Mouse (Mus musculus): ENCODE measurements around the gene Gfod2. TPM values are rescaled to one million over a fixed set of nuclear protein-coding genes. Genes with fewer than 3 reads are reported as not detected.

Gene Gfod2
- polyA plus RNA-seq, 1 experiment, result 2.0 TPM

DNA sequence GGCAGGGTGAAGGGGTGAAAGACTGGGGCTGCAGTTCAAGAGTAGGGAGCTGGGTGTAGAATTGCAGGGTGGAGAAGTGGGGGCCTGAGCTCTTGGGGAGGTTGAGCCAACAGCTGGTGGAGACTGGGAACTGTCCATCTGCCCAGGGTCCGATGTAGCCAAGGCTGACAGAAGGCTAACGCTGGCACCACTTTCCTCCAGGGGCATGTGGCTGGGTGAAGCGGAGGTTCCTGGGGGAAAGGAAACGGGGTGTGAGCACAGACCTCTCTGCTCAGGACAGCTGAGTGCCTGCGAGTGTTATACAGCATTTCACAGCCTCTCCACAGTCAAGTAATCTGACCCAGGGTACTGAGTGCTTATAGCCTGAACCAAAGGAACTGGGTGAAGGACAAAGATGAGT is 59.7 kb downstream of the Gfod2 start:
- Histone ChIP-seq H3K27ac (ENCODE audit: control insufficient read depth, insufficient read depth, low read depth, low read length, poor library complexity) (no peak overlapping the region), H3K4me3 (replicated peaks; ENCODE audit: control insufficient read depth, low read depth, low read length) (no peak overlapping the region), H3K4me1 (ENCODE audit: control insufficient read depth, insufficient read depth, low read length) (peaks cover 1% of the 10 kb centered on the region; the same call in 1 of the 2 replicates)
- 88% methylated on average over 5 of the region's 5 CpGs for WGBS
- TF ChIP-seq POLR2A (IDR thresholded peaks at IDR 0.05; ENCODE audit: borderline replicate concordance, control insufficient read depth, low read depth, low read length) (no peak), CTCF (IDR thresholded peaks at IDR 0.05; ENCODE audit: control insufficient read depth, insufficient read depth, low read length) (no peak)

DNA sequence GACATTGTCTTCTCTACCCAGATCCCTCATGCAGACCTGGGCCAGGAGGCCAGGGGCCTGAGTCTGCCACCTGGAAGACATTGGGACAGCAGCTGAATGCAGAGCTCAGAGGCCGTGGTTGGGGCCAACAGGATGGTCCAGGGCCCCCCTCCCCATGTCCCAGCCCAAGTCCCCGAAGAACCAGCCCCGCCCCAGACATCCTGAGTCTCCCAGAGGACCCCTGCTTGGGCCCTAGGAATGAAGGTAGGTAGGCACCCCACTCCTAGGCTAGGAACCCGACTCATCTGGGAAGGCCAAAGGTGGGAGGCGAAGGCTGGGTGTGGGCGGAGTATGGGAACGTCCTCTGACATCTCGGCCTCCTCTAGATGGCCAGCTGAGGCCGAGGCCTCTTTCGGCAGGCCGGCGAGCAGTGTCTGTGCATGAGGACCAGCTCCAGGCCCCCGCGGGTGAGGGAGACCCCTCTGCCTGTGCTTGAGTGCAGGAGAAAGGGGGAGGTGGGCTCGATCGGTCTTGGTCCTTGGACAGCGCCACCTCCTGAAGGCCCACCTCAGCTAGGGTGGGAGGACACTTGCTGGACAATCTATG is 61.2 kb downstream of the Gfod2 start:
- TF ChIP-seq POLR2A (IDR thresholded peaks at IDR 0.05; ENCODE audit: borderline replicate concordance, control insufficient read depth, low read depth, low read length) (no peak), CTCF (IDR thresholded peaks at IDR 0.05; ENCODE audit: control insufficient read depth, insufficient read depth, low read length) (no peak)
- Histone ChIP-seq H3K4me3 (replicated peaks; ENCODE audit: control insufficient read depth, low read depth, low read length) (no peak overlapping the region), H3K4me1 (ENCODE audit: control insufficient read depth, insufficient read depth, low read length) (peaks cover 1% of the 10 kb centered on the region; the same call in 1 of the 2 replicates), H3K27ac (ENCODE audit: control insufficient read depth, insufficient read depth, low read depth, low read length, poor library complexity) (no peak overlapping the region)
- 89% methylated on average over 17 of the region's 17 CpGs for WGBS

DNA sequence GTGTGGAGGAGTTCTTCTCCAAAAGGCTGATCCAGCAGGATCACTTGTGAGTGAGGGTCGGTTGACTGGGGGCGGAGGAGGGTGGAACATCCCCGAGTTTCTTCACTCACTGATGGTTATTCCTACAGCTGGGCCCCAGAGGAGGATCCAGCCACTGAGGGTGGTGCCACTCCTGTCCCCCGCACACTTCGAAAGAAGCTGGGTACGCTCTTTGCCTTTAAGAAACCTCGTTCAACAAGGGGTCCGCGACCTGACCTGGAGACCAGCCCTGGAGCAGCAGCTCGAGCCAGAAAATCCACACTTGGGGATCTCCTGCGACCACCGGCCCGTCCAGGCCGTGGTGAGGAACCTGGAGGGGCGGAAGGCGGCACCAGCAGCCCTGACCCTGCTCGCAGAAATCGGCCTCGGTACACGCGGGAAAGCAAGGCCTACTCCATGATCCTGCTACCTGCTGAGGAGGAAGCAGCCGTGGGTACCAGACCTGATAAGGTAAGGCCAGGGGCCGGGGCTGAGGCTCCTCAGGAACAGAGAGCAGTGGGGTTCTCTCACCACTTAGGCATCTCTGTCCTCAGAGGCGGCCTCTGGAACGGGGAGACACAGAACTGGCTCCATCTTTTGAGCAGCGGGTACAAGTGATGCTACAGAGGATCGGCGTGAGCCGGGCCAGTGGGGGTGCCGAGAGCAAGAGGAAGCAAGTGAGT is 63.2 kb downstream of the Gfod2 start:
- 85% methylated on average over 30 of the region's 30 CpGs for WGBS
- TF ChIP-seq POLR2A (IDR thresholded peaks at IDR 0.05; ENCODE audit: borderline replicate concordance, control insufficient read depth, low read depth, low read length) (no peak), CTCF (IDR thresholded peaks at IDR 0.05; ENCODE audit: control insufficient read depth, insufficient read depth, low read length) (no peak)
- no peak overlapping the region for H3K27ac ChIP-seq (ENCODE audit: control insufficient read depth, insufficient read depth, low read depth, low read length, poor library complexity)

DNA sequence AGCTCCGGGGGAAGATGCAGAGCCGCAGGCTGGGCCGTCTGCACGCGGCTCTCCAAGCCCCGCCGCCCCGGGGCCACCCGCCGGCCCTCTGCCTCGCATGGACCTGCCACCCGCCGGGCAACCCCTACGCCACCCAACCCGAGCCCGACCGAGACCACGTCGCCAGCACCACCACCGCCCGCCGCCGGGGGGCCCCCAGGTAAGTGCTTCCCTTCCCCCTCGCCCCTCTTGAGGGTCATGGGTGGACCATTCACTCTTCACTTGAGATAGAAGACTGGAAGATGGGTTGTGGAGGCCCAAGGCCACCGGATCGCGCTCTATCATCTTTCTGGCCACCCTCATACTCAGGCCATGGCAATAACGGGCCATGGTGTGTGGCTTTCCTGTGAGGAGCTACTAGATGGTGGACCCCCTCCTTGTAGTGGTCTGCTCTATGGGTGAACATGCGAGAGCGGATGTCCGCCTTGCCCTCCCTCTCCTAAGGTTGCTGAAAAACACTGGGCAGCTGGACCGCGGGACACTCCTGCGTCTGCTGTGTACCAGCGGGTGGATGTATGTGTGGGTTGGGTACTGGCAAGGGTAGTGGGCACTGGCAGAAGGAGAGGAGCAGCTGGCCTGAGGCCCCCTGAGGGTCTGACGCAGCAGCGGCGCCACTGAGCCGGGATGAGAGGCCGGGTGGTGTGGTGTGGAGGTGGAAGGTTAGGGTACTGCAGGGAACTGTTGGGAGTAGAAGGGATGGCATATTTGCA is 64.2 kb downstream of the Gfod2 start:
- WGBS, result 92% methylated on average over 40 of the region's 40 CpGs
- TF ChIP-seq CTCF (IDR thresholded peaks at IDR 0.05; ENCODE audit: control insufficient read depth, insufficient read depth, low read length) (no peak), POLR2A (IDR thresholded peaks at IDR 0.05; ENCODE audit: borderline replicate concordance, control insufficient read depth, low read depth, low read length) (no peak)
- Histone ChIP-seq H3K4me3 (replicated peaks; ENCODE audit: control insufficient read depth, low read depth, low read length) (no peak overlapping the region), H3K4me1 (ENCODE audit: control insufficient read depth, insufficient read depth, low read length) (no peaks in the 10 kb centered on the region), H3K27ac (ENCODE audit: control insufficient read depth, insufficient read depth, low read depth, low read length, poor library complexity) (no peak overlapping the region)

More for the DNA sequence above, 63.2 kb downstream of the Gfod2 start:
- H3K4me1 ChIP-seq (ENCODE audit: control insufficient read depth, insufficient read depth, low read length), result no peaks in the 10 kb centered on the region
- no peak overlapping the region for H3K4me3 ChIP-seq (replicated peaks; ENCODE audit: control insufficient read depth, low read depth, low read length)

DNA sequence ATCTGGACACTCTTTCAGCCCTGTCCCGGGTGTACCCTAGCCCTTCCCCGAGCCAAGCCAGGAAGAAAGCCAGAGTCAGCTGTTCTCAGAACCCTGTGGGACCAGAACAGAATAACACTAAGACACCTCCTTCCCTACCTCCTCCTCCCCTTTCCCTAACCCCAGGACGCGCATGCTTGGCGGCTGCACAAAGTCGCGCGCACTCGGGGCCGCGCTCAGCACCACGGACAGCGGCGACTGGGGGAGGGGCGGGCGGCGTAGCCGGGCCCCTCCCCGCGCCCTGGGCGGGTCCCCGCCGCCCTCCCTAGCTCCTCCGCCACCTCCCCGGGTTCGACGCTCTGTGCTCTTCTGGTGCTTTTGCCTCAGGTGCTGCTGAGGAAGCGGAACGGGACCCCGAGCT is 64.8 kb downstream of the Gfod2 start:
- no peak for TF ChIP-seq CTCF (IDR thresholded peaks at IDR 0.05; ENCODE audit: control insufficient read depth, insufficient read depth, low read length)
- no peak for TF ChIP-seq POLR2A (IDR thresholded peaks at IDR 0.05; ENCODE audit: borderline replicate concordance, control insufficient read depth, low read depth, low read length)
- Histone ChIP-seq H3K27ac (ENCODE audit: control insufficient read depth, insufficient read depth, low read depth, low read length, poor library complexity) (no peak overlapping the region), H3K4me3 (replicated peaks; ENCODE audit: control insufficient read depth, low read depth, low read length) (no peak overlapping the region), H3K4me1 (ENCODE audit: control insufficient read depth, insufficient read depth, low read length) (no peaks in the 10 kb centered on the region)
- 88% methylated on average over 29 of the region's 30 CpGs for WGBS

DNA sequence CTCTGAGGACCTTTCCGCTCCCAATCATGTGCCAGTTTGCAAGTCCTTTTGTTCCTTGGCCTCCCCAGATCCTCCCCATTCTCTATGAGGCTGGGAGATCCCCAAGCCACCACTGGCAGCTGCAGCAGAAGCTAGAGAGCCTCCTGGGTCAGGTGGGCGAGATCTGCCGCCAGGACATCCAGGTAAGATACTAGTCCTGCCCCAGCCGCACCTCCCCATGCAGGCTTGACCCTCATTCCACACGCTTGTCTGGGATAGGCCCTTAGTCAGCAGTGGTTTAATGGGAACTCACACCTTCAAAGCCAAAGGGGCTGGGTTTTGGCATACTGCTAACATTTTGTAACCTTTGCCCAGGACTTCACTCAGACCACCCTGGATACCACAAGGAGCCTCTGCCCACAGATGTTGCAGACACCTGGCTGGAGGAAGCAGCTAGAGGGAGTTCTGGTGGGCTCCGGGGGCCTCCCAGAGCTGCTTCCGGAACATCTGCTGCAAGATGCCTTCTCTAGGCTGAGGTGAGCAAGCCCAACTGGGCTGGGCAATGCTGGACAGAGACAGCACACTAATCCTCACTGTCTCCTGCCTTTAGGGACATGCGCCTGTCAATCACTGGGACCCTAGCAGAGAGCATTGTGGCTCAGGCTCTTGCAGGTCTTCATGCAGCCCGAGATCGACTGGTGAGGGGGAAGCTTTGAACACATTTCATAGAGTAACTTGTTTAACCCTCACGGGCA is 65.8 kb downstream of the Gfod2 start:
- H3K27ac ChIP-seq (ENCODE audit: control insufficient read depth, insufficient read depth, low read depth, low read length, poor library complexity), result no peak overlapping the region
- H3K4me1 ChIP-seq (ENCODE audit: control insufficient read depth, insufficient read depth, low read length), result no peaks in the 10 kb centered on the region
- TF ChIP-seq POLR2A (IDR thresholded peaks at IDR 0.05; ENCODE audit: borderline replicate concordance, control insufficient read depth, low read depth, low read length) (no peak), CTCF (IDR thresholded peaks at IDR 0.05; ENCODE audit: control insufficient read depth, insufficient read depth, low read length) (no peak)
- 83% methylated on average over 11 of the region's 11 CpGs for whole genome bisulfite sequencing
- H3K4me3 ChIP-seq (replicated peaks; ENCODE audit: control insufficient read depth, low read depth, low read length), result no peak overlapping the region

DNA sequence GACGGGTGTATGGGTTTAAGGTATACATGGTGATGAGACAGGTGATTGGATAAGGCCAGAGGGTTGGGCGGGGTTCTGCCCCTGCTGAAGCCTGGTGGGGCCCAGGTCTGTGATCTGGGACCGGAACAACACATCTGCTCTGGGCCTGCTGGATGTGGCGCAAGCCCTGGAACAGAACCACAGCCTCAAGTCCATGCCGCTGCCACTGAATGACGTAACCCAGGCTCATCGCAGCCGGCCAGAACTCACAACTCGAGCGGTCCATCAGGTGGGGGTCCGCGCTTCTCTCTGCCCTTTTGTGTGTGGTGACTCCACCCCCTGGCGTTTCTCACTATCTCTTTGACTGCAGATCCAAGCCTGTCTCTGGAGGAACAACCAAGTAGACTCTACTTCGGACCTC is 67.5 kb downstream of the Gfod2 start:
- Histone ChIP-seq H3K4me3 (replicated peaks; ENCODE audit: control insufficient read depth, low read depth, low read length) (no peak overlapping the region), H3K4me1 (ENCODE audit: control insufficient read depth, insufficient read depth, low read length) (no peaks in the 10 kb centered on the region; the same call in 1 of the 2 replicates), H3K27ac (ENCODE audit: control insufficient read depth, insufficient read depth, low read depth, low read length, poor library complexity) (no peak overlapping the region; the same call in 1 of the 2 replicates)
- TF ChIP-seq POLR2A (IDR thresholded peaks at IDR 0.05; ENCODE audit: borderline replicate concordance, control insufficient read depth, low read depth, low read length) (no peak), CTCF (IDR thresholded peaks at IDR 0.05; ENCODE audit: control insufficient read depth, insufficient read depth, low read length) (no peak)
- 60% methylated on average over 14 of the region's 14 CpGs for WGBS

DNA sequence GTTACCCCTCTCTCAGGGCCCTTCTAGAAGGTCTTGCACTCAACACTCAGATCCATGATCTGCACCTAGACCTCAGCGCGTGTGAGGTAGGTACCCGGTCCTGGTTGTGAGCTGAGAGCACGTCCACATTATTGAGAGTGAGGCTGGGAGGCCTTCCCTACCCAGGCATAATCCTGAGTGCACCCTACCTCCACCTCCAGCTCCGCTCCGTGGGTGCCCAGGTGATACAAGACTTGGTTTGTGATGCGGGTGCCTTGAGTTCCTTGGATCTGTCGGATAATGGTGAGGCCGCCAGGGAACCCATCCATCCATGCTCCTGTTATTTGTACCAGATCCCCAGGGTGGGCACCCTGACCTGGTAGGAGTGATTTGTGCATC is 68.5 kb downstream of the Gfod2 start:
- Histone ChIP-seq H3K4me1 (ENCODE audit: control insufficient read depth, insufficient read depth, low read length) (no peaks in the 10 kb centered on the region; the same call in 1 of the 2 replicates), H3K27ac (ENCODE audit: control insufficient read depth, insufficient read depth, low read depth, low read length, poor library complexity) (no peak overlapping the region), H3K4me3 (replicated peaks; ENCODE audit: control insufficient read depth, low read depth, low read length) (no peak overlapping the region)
- no peak for TF ChIP-seq CTCF (IDR thresholded peaks at IDR 0.05; ENCODE audit: control insufficient read depth, insufficient read depth, low read length)
- no peak for TF ChIP-seq POLR2A (IDR thresholded peaks at IDR 0.05; ENCODE audit: borderline replicate concordance, control insufficient read depth, low read depth, low read length)
- 94% methylated on average over 9 of the region's 9 CpGs for WGBS

Measured in bone marrow, adult 2 months (tissue).